Mouse (Mus musculus): ENCODE data around the gene D230025D16Rik.

DNA sequence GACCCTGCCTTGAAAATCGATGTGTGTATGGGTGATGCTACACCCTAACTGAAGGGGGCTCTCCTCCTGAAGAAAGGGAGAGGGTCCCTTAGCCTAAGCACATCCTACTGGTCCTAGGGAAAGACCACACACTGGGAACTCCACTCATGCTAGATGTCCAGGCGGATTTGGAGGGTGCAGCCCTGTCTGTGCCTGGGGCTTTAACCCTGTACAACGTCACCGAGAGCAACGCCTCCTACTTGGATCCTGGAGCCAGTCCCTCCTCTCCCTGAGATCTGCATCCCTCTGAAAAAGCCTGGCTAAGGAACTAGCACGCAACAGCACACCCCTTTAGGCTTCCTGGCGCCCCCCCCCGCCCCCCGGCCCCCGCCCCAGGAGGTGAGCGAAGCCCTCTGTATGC is 50.4 kb downstream of the D230025D16Rik start:
- no peak for TF ChIP-seq CTCF (IDR thresholded peaks at IDR 0.05; ENCODE audit: control insufficient read depth, insufficient read depth, low read length)
- TF ChIP-seq POLR2A (IDR thresholded peaks at IDR 0.05; ENCODE audit: borderline replicate concordance, control insufficient read depth, low read depth, low read length), result no peak

Data from bone marrow, adult 2 months (tissue).